Mouse (Mus musculus): ENCODE data around the gene Spats2l. TPM values are rescaled to one million over a fixed set of nuclear protein-coding genes. Genes with fewer than 3 reads are reported as not detected.

Spats2l gene
- total and polyA plus RNA-seq, 2 experiments from 2014 or later, result 34.8 to 80.4 TPM

DNA sequence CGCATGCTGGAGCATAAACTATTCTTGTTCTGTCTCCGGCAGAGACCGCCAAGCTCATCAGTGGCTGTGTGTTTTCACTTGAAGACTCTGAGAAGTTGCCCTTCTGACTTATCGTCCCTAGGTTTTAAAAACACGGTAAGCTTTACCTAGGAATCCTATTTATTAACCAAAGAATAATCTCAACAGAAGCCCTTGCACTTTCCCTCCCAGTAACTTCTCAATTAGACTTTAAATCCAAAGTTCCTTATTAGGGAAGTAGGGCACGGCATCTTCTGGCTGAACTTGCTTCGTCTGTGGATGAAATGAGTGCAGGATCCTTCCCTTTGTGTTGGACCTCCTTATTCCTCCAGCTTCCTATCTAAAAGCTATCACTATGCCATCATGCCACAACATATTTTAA is 7.6 kb upstream of the Spats2l start:
- Histone ChIP-seq H3K4me3 (ENCODE audit: low read depth, low read length) (no peak overlapping the region), H3K9ac (replicated peaks; ENCODE audit: low read length, poor library complexity, severe bottlenecking) (no peak overlapping the region), H3K36me3 (ENCODE audit: insufficient read depth, low read length) (no peaks in the 10 kb centered on the region), H3K4me1 (ENCODE audit: insufficient read depth, low read length) (no peaks in the 10 kb centered on the region), H3K4me2 (ENCODE audit: low read depth, low read length, poor library complexity, severe bottlenecking) (no peak overlapping the region), H3K27ac (ENCODE audit: low read depth, low read length) (no peak overlapping the region), H3K27me3 (ENCODE audit: insufficient read depth, low read length) (no peaks in the 10 kb centered on the region), H3K9me3 (ENCODE audit: low read length) (no peaks in the 10 kb centered on the region)
- TF ChIP-seq CTCF (IDR thresholded peaks at IDR 0.05), result no peak
- 83% methylated on average over 7 of the region's 7 CpGs for WGBS
- ATAC-seq (ENCODE audit: low FRiP score) (no peak), DNase-seq (ENCODE audit: low spot score) (no peak)

GRCm38 (mm10) chr1:57773326-57773725 is 636 bp upstream of the Spats2l start:
- H3K9me3 ChIP-seq (ENCODE audit: low read length), result no peaks in the 10 kb centered on the region
- H3K27me3 ChIP-seq (ENCODE audit: insufficient read depth, low read length), result no peaks in the 10 kb centered on the region
- 94% methylated on average over 5 of the region's 5 CpGs for WGBS
- H3K36me3 ChIP-seq (ENCODE audit: insufficient read depth, low read length), result no peaks in the 10 kb centered on the region
- no peaks in the 10 kb centered on the region for H3K4me1 ChIP-seq (ENCODE audit: insufficient read depth, low read length)
- no peak overlapping the region for H3K27ac ChIP-seq (ENCODE audit: low read depth, low read length)
- peak overlapping the region; percentile 86; the same call in 1 of the 2 replicates for H3K4me2 ChIP-seq (ENCODE audit: low read depth, low read length, poor library complexity, severe bottlenecking)
- DNase-seq (ENCODE audit: low spot score) (no peak), ATAC-seq (ENCODE audit: low FRiP score) (no peak)
- no peak overlapping the region for H3K9ac ChIP-seq (replicated peaks; ENCODE audit: low read length, poor library complexity, severe bottlenecking)
- H3K4me3 ChIP-seq (ENCODE audit: low read depth, low read length), result peak overlapping the region; percentile 93; the same call in 1 of the 2 replicates
- TF ChIP-seq CTCF (IDR thresholded peaks at IDR 0.05), result no peak

DNA sequence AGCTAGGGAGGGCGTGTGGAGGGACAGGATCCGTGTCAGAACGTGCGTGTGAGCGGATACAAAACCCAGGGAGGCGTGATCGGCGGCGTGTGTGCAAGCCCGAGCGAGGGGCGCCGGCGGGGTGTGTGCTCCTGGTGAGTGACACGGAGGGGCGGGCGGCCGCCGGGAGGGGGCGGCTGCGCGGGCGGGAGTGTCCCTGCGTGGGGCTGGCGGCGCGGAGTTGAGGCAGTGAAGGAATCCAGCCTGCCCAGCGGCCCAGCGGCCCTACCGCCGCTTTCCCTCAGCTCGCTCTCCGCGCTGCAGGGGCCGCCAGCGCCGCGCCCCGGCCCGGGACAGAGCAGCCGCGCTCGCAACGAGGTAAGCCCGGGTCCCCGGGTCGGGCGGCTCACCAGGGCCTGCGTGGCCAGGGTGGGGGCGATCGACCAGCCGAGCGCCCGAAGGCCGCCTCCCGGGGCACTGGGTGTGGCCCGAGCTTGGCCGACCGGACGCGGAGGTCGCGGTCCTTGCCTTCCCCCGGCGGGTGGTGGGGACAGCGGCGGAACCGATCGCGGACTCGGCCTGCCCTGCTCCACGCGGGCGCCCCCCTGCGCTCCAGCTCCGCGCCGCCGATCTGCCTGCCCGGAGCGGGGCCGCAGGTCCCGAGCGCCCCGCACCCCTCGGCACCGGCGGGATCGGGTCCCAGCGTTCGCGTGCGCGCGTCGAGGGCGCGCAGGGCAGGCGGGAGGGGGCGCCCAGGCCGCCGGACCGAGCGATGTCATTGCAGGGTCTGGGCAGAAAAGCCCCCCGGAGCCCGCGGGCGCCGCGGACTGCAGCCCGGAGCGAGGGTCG is 920 bp downstream of the Spats2l start:
- peak overlapping the region; percentile 94 for H3K9ac ChIP-seq (replicated peaks; ENCODE audit: low read length, poor library complexity, severe bottlenecking)
- H3K36me3 ChIP-seq (ENCODE audit: insufficient read depth, low read length), result no peaks in the 10 kb centered on the region
- under 1% methylated on average over 77 of the region's 113 CpGs for WGBS
- H3K4me3 ChIP-seq (ENCODE audit: low read depth, low read length), result peak overlapping the region; percentile 93
- no peaks in the 10 kb centered on the region for H3K4me1 ChIP-seq (ENCODE audit: insufficient read depth, low read length)
- peak overlapping the region; percentile 95 for H3K27ac ChIP-seq (ENCODE audit: low read depth, low read length)
- ATAC-seq (ENCODE audit: low FRiP score) (peak; percentile 88), DNase-seq (ENCODE audit: low spot score) (peak; percentile 62)
- peak overlapping the region; percentile 86 for H3K4me2 ChIP-seq (ENCODE audit: low read depth, low read length, poor library complexity, severe bottlenecking)
- H3K27me3 ChIP-seq (ENCODE audit: insufficient read depth, low read length), result no peaks in the 10 kb centered on the region
- TF ChIP-seq CTCF (IDR thresholded peaks at IDR 0.05), result no peak
- H3K9me3 ChIP-seq (ENCODE audit: low read length), result no peaks in the 10 kb centered on the region

GRCm38 (mm10) chr1:57775496-57775790 is 1.5 kb downstream of the Spats2l start:
- no peaks in the 10 kb centered on the region for H3K36me3 ChIP-seq (ENCODE audit: insufficient read depth, low read length)
- H3K27me3 ChIP-seq (ENCODE audit: insufficient read depth, low read length), result no peaks in the 10 kb centered on the region
- WGBS, result under 1% methylated on average over 13 of the region's 14 CpGs
- H3K4me2 ChIP-seq (ENCODE audit: low read depth, low read length, poor library complexity, severe bottlenecking), result peak overlapping the region; percentile 86
- peak overlapping the region; percentile 93 for H3K4me3 ChIP-seq (ENCODE audit: low read depth, low read length)
- H3K9ac ChIP-seq (replicated peaks; ENCODE audit: low read length, poor library complexity, severe bottlenecking), result peak overlapping the region; percentile 94
- no peaks in the 10 kb centered on the region for H3K9me3 ChIP-seq (ENCODE audit: low read length)
- DNase-seq (ENCODE audit: low spot score) (no peak), ATAC-seq (ENCODE audit: low FRiP score) (no peak; the same call in 1 of the 2 replicates)
- H3K4me1 ChIP-seq (ENCODE audit: insufficient read depth, low read length), result no peaks in the 10 kb centered on the region
- no peak for TF ChIP-seq CTCF (IDR thresholded peaks at IDR 0.05)
- H3K27ac ChIP-seq (ENCODE audit: low read depth, low read length), result peak overlapping the region; percentile 95

DNA sequence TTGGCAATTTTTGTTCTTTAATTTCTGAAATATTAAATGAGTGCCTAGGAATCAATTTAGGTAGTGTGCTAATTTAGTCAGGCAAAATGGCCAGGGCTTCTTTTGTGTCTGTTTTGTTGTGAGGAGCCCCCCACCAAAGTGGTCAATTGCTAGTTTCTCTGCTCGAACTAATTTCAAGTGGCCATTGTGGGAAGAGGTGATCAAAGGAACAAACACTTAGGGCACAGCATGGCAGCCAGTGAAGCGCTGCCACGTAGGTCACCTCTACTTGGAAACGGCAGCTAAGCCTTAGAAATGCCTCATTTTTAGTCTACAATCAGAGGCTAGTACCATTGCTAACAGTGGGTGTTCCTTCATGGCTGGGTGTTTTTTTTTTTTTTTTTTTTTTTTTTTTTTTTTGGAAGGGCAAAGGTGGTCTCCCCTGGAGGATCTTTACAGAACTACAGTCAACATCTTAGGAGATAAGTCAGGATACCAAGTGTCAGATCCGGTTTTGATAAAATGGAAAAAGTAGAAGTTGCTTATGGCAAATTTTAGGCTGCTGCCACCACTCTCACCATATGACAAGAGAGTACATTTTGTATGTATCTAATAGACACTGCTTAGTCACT is 2.8 kb downstream of the Spats2l start:
- WGBS, result 27% methylated on average over 5 of the region's 5 CpGs
- H3K36me3 ChIP-seq (ENCODE audit: insufficient read depth, low read length), result no peaks in the 10 kb centered on the region
- DNase-seq (ENCODE audit: low spot score), result no peak
- TF ChIP-seq CTCF (IDR thresholded peaks at IDR 0.05), result peak; percentile 16; the same call in 1 of the 2 replicates
- no peaks in the 10 kb centered on the region for H3K27me3 ChIP-seq (ENCODE audit: insufficient read depth, low read length)
- no peak overlapping the region for H3K9ac ChIP-seq (replicated peaks; ENCODE audit: low read length, poor library complexity, severe bottlenecking)
- no peak overlapping the region for H3K27ac ChIP-seq (ENCODE audit: low read depth, low read length)
- no peaks in the 10 kb centered on the region for H3K9me3 ChIP-seq (ENCODE audit: low read length)
- H3K4me2 ChIP-seq (ENCODE audit: low read depth, low read length, poor library complexity, severe bottlenecking), result peak overlapping the region; percentile 86
- H3K4me1 ChIP-seq (ENCODE audit: insufficient read depth, low read length), result no peaks in the 10 kb centered on the region
- no peak for ATAC-seq (ENCODE audit: low FRiP score)
- H3K4me3 ChIP-seq (ENCODE audit: low read depth, low read length), result peak overlapping the region; percentile 93; the same call in 1 of the 2 replicates

DNA sequence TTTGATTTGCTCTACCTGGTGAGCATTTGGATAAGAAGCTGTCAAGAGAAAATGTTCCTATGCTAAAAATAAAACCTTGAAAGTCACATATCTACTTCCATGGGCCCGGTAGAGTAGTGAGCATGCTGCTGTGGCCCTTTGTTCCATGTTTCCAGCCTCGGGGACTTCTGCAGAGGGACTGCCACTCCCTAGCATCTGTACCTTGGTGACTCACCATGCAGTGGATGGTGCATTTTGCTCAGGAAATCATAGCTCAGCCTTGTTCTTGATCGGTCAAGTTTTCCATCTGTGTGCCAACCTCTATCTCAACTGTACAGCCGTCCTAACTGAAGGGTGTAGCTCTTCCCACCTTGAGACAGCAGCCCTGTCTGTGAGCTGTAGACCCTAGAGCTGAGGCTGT is 10.3 kb downstream of the Spats2l start:
- WGBS, result 86% methylated on average over 4 of the region's 4 CpGs
- Histone ChIP-seq H3K9ac (replicated peaks; ENCODE audit: low read length, poor library complexity, severe bottlenecking) (no peak overlapping the region), H3K4me1 (ENCODE audit: insufficient read depth, low read length) (no peaks in the 10 kb centered on the region; the same call in 1 of the 2 replicates), H3K27me3 (ENCODE audit: insufficient read depth, low read length) (no peaks in the 10 kb centered on the region), H3K9me3 (ENCODE audit: low read length) (no peaks in the 10 kb centered on the region), H3K36me3 (ENCODE audit: insufficient read depth, low read length) (no peaks in the 10 kb centered on the region), H3K4me3 (ENCODE audit: low read depth, low read length) (no peak overlapping the region), H3K27ac (ENCODE audit: low read depth, low read length) (no peak overlapping the region), H3K4me2 (ENCODE audit: low read depth, low read length, poor library complexity, severe bottlenecking) (no peak overlapping the region)
- no peak for ATAC-seq (ENCODE audit: low FRiP score)
- DNase-seq (ENCODE audit: low spot score), result no peak
- TF ChIP-seq CTCF (IDR thresholded peaks at IDR 0.05), result no peak
